Mouse (Mus musculus): ENCODE measurements at regions not wholly inside any gene's neighbourhood (a gene's known extent, or its start where the extent isn't known, plus 50 kb on each side); places are given as distances from the start of the nearest gene placed in this dataset.

DNA sequence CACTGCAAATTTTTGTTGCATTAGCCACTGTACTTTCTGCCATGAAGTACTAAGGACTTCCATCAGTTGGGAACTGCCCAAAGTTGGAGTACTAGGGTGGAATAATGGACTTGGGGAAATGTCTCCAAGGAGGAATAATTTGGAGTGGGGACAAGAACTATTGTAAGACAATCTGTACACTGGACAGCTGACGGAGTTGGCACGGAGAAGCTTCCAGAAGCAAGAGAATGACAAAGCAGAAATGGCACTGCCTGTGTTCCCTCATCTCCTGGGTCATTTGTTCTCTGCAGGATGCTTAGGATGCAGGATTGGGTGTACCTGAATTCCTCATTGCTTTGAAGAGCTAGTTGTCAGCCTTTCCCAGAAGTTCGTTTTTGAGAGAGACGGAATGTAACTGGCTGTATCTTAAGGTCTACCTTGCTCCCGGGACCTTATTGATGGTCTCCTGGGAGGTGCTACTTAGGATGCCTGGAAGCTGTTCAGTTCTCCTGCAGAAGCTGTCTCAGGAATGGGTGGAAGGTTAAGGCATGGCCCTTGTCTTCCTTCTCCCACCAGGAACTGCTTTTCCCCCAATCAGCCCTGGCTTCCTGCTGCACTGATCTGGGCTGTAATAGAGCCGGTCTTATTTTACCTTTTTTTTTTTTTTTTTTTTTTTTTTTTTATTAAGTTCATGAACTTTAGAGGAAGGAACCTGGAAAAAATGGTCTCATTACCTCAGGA lies 272.4 kb downstream of the Plpp3 start:
- TF ChIP-seq POLR2A (IDR thresholded peaks at IDR 0.05; ENCODE audit: borderline replicate concordance, extremely low read depth, insufficient read depth, insufficient read length, poor library complexity, severe bottlenecking) (no peak), CTCF (IDR thresholded peaks at IDR 0.05; ENCODE audit: borderline replicate concordance, extremely low read depth, insufficient read depth, insufficient read length) (no peak)

Data from brain, embryonic 14.5 days (tissue).